Mouse (Mus musculus): ENCODE measurements around the gene Cyb5r4.
"Not testable (repeated sequence)": the region's sequence is repeated elsewhere in the genome, so short reads cannot be mapped to it uniquely, and the experiment has no call there.

Cyb5r4 gene

DNA sequence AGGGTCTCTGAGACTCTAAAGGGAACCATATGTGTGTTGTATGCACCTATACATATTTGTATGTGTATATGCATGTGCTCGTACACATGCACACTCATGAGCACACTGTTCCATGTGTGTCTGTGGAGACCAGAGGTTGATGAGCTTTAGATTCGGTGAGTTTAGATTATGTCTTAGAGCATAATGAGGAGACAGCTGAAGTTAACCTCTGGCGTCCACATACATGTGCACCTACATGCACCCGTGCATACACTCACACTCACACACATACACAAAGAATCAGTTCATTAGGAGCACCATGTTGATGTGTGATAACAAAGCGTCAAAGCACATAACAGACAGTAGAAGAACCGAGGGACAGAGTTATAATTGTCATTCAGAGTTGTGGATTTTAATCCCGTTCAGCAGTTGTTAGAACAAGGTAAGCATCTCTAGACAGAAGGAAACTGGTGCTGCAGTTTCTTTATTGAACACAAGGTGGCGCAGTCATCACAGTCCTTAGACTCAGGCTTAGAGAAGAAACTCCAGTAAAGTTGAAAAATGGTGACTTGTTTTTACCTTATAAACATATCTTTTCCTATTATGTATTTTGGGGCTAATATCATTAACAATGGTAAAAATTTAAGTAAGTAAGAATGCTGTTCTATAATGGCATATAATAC lies 5.7 kb downstream of the Cyb5r4 start:
- DNase-seq = peak; percentile 67

- no peak for DNase-seq
These were observed 10.4 kb downstream of the Cyb5r4 start for GRCm38 (mm10) chr9:87032196-87032595.

- no peak for DNase-seq
These were observed 13.2 kb downstream of the Cyb5r4 start for GRCm38 (mm10) chr9:87034831-87035580.

DNA sequence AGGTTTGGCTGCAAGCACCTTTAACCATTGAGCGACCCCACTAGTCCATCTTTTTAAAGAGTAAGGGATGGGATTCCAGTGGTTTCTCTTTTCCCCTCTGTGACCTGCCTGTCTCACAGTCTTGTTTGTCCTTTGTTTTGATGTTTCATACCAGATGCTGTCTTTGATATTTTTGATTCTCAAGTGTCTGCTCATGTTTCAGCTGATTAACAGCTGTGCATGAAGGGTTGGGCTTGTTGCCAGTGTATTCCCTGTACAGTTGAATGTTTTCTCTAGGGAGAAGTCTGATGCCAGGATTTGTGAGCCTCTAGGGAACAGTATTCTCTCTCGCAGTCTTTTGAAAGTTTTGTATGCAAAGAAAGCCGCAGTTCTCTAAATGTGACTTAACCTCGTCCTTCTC lies 27.6 kb downstream of the Cyb5r4 start:
- peak; percentile 15 for DNase-seq

- DNase-seq = no peak
These were observed 33.9 kb downstream of the Cyb5r4 start for GRCm38 (mm10) chr9:87055547-87056235.

DNA sequence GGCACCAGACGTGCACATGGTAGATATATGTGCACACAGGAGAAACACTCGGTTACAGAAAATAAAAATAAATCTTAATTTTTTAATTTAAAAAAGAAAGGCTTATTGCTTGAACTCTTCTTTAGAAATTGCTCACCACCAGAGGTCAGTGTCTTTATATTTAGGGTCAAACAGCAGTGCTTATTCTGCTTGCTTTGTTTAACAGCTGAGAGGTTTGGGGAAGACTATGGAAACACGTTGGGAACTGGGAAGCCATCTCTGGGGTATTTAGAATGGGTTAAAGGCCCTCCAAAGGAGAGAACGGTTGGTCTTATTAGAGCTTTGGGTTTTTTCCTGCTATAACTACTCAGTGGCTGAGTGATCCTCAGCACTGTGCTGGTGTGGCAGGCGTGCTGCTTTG lies 40.5 kb downstream of the Cyb5r4 start:
- DNase-seq = no peak

- DNase-seq = no peak
These were observed 46.3 kb downstream of the Cyb5r4 start for GRCm38 (mm10) chr9:87068160-87068559.

- not testable (repeated sequence) for DNase-seq
These were observed 49.8 kb downstream of the Cyb5r4 start for GRCm38 (mm10) chr9:87071566-87071965.

- DNase-seq = no peak
These were observed 56.1 kb downstream of the Cyb5r4 start for GRCm38 (mm10) chr9:87077919-87078318.

DNA sequence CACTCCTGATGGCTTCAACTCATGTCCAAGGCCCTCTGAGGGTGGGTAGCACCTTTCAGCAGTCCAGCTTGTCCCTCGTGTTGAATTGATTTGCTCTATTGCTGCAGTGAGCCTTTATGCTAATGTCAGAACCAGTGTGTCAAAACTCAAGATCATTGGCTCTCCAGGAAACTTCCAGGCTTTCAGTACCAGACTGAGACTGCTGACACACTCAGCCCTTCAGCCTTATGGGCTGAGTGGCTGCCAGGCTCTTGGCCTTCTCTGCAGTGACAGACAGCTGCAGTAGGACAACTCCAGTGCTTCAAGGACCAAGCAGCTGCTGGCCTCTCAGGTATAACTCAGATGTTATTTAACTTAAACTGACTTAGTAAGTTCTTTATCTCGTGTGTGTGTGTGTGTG lies 57.7 kb downstream of the Cyb5r4 start:
- DNase-seq = no peak

GRCm38 (mm10) chr9:87086991-87087390 lies 65.2 kb downstream of the Cyb5r4 start:
- no peak for DNase-seq

- peak; percentile 56 for DNase-seq
These were observed 76.2 kb downstream of the Cyb5r4 start for GRCm38 (mm10) chr9:87097989-87098388.

GRCm38 (mm10) chr9:87115019-87115418 lies 93.2 kb downstream of the Cyb5r4 start:
- no peak for DNase-seq

GRCm38 (mm10) chr9:87115456-87115931 lies 93.7 kb downstream of the Cyb5r4 start:
- DNase-seq = no peak

DNA sequence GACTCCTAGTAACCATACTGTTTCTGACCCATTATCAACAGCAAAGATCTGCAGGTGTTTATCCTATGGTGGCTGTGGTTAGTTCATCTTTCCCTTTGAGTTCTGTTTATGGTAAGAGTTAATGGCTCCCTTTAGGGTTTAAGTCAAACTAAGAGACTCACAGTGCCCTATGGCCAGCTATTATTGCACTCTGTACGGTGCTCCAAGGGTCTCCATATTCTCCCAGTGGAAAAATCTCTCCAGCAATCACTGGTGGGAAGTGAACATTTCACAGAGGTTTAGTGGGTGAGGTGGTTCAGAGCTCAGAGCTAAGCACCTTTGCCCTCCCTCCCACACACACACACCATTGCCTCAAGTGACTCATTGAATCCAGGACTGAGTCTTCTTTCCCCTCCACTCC lies 94.2 kb downstream of the Cyb5r4 start:
- DNase-seq = no peak

- no peak for DNase-seq
These were observed 97.2 kb downstream of the Cyb5r4 start for GRCm38 (mm10) chr9:87118996-87119395.

GRCm38 (mm10) chr9:87121956-87122493 lies 100.2 kb downstream of the Cyb5r4 start:
- DNase-seq = no peak

DNA sequence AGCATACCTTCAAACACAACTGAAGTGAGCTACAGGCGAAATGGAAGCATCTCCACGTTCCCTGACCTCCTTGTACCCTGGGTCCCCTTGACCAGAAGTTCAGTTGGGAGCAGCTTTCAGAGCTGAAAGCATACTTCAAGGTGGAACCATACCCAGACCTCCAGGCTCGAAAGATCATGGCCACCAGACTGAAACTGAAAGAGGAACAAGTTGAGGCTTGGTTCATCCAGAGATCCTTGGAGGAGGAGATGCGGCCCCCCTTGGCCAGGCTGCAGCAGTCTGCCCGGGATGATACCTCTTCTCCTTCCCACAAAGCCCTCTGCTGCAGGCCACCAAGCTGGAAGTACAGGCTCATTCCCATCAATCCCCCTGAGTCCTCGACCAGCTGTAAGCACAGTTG lies 105.2 kb downstream of the Cyb5r4 start:
- not testable (repeated sequence) for DNase-seq

Data from kidney, adult 9 months (tissue).